Mouse (Mus musculus): ENCODE data around the gene Ppt2. TPM values are rescaled to one million over a fixed set of nuclear protein-coding genes. Genes with fewer than 3 reads are reported as not detected.
A peak's percentile ranks its signal among the peaks of the same experiment; 100 is the strongest.

The Ppt2 gene
- total and polyA plus RNA-seq, 3 experiments, result 5.5 to 35.1 (median 17.1) TPM

DNA sequence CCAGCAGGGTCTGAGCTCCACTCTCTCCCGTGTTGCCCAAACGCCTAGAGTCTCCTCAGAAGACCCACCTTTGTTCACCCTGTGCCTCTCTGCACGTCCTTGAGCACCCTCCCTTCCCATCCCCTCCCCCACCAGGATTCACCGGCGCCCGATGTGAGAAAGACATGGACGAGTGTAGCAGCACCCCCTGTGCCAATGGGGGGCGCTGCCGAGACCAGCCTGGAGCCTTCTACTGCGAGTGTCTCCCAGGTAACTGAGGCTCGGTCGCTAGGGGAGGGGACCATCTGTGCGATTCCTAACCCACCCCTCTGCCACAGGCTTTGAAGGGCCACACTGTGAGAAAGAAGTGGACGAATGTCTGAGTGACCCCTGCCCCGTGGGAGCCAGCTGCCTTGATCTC lies 55.9 kb downstream of the Ppt2 start:
- TF ChIP-seq CTCF (IDR thresholded peaks at IDR 0.05; ENCODE audit: low read depth, low read length) (no peak), GATA2 (IDR thresholded peaks at IDR 0.05; ENCODE audit: borderline replicate concordance, low read depth, low read length) (no peak), GATA1 (IDR thresholded peaks at IDR 0.05; ENCODE audit: borderline replicate concordance, low read length) (no peak), TAL1 (conservative IDR thresholded peaks at IDR 0.05; ENCODE audit: low read depth, low read length) (no peak), POLR2AphosphoS5 (IDR thresholded peaks at IDR 0.05; ENCODE audit: insufficient replicate concordance, low read depth, low read length) (no peak)
- H3K27me3 ChIP-seq (ENCODE audit: insufficient read depth, low read length), result peaks cover 60% of the 10 kb centered on the region
- no peaks in the 10 kb centered on the region for H3K36me3 ChIP-seq (replicated peaks)
- H3K9me3 ChIP-seq (replicated peaks), result no peaks in the 10 kb centered on the region
- ATAC-seq (ENCODE audit: extremely low read depth, insufficient number of reproducible peaks, low FRiP score, poor library complexity, severe bottlenecking) (no peak), DNase-seq (ENCODE audit: low spot score) (no peak)
- peaks cover 26% of the 10 kb centered on the region for H3K4me1 ChIP-seq (ENCODE audit: insufficient read depth, low read depth, low read length)
- no peak overlapping the region for H3K4me3 ChIP-seq (ENCODE audit: low read depth, low read length)

DNA sequence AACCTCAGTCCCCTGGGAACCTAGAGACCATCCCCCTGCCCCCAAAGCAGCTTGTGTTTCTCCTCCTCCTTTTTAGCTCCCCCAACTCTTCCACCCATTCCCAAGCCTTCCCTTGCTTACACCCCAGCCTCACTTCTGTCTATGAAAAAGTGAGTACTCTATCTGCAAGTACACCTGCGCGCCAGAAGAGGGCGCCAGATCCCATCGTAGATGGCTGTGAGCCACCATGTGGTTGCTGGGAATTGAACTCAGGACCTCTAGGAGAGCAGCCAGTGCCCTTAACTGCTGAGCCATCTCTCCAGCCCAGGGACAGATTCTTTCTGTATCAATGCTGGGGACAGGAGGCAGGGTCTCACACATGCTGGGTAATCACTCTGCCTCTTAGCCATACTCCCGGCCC lies 56.4 kb downstream of the Ppt2 start:
- Histone ChIP-seq H3K27me3 (ENCODE audit: insufficient read depth, low read length) (peaks cover 61% of the 10 kb centered on the region), H3K9me3 (replicated peaks) (no peaks in the 10 kb centered on the region), H3K4me3 (ENCODE audit: low read depth, low read length) (no peak overlapping the region), H3K4me1 (ENCODE audit: insufficient read depth, low read depth, low read length) (peaks cover 26% of the 10 kb centered on the region), H3K36me3 (replicated peaks) (no peaks in the 10 kb centered on the region)
- TF ChIP-seq CTCF (IDR thresholded peaks at IDR 0.05; ENCODE audit: low read depth, low read length) (peak; percentile 69; the same call in 1 of the 2 replicates), TAL1 (conservative IDR thresholded peaks at IDR 0.05; ENCODE audit: low read depth, low read length) (no peak)
- ATAC-seq (ENCODE audit: extremely low read depth, insufficient number of reproducible peaks, low FRiP score, poor library complexity, severe bottlenecking) (no peak), DNase-seq (ENCODE audit: low spot score) (no peak)

DNA sequence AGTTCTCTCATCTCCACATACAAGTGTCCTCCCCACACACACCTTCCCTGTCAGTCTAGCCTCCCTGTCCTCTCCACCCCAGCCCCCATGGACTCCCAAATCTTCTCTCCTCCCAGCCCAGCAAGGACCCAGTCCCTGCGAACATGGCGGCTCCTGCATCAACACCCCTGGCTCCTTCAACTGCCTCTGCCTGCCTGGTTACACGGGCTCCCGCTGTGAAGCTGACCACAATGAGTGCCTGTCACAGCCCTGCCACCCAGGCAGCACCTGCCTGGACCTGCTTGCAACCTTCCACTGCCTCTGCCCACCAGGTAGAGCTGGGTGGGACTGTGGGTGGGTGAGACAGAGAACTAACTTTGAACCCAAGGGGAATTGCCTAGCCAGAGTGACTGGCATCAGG lies 58.4 kb downstream of the Ppt2 start:
- TF ChIP-seq POLR2AphosphoS5 (IDR thresholded peaks at IDR 0.05; ENCODE audit: insufficient replicate concordance, low read depth, low read length), result no peak
- TF ChIP-seq CTCF (IDR thresholded peaks at IDR 0.05; ENCODE audit: low read depth, low read length), result no peak
- no peak for TF ChIP-seq TAL1 (conservative IDR thresholded peaks at IDR 0.05; ENCODE audit: low read depth, low read length)
- TF ChIP-seq GATA1 (IDR thresholded peaks at IDR 0.05; ENCODE audit: borderline replicate concordance, low read length), result no peak
- TF ChIP-seq GATA2 (IDR thresholded peaks at IDR 0.05; ENCODE audit: borderline replicate concordance, low read depth, low read length), result no peak
- Histone ChIP-seq H3K9me3 (replicated peaks) (no peaks in the 10 kb centered on the region), H3K4me3 (ENCODE audit: low read depth, low read length) (no peak overlapping the region), H3K4me1 (ENCODE audit: insufficient read depth, low read depth, low read length) (peaks cover 20% of the 10 kb centered on the region), H3K27me3 (ENCODE audit: insufficient read depth, low read length) (peaks cover 64% of the 10 kb centered on the region), H3K36me3 (replicated peaks) (no peaks in the 10 kb centered on the region)
- no peak for ATAC-seq (ENCODE audit: extremely low read depth, insufficient number of reproducible peaks, low FRiP score, poor library complexity, severe bottlenecking)
- no peak for DNase-seq (ENCODE audit: low spot score)

DNA sequence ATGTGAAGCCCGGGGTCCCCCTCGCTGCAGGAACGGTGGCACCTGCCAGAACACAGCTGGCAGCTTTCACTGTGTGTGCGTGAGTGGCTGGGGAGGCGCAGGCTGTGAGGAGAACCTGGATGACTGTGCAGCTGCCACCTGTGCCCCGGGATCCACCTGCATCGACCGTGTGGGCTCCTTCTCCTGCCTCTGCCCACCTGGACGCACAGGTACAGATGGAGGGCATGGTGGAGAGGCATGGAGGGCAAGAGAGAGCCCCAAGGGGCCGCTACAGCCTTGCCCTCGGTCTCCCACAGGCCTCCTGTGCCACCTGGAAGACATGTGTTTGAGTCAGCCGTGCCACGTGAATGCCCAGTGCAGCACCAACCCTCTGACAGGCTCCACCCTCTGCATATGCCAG lies 59.9 kb downstream of the Ppt2 start:
- Histone ChIP-seq H3K36me3 (replicated peaks) (no peaks in the 10 kb centered on the region), H3K4me1 (ENCODE audit: insufficient read depth, low read depth, low read length) (peaks cover 22% of the 10 kb centered on the region), H3K4me3 (ENCODE audit: low read depth, low read length) (no peak overlapping the region), H3K9me3 (replicated peaks) (no peaks in the 10 kb centered on the region), H3K27me3 (ENCODE audit: insufficient read depth, low read length) (peaks cover 63% of the 10 kb centered on the region)
- ATAC-seq (ENCODE audit: extremely low read depth, insufficient number of reproducible peaks, low FRiP score, poor library complexity, severe bottlenecking), result no peak
- DNase-seq (ENCODE audit: low spot score), result no peak
- no peak for TF ChIP-seq POLR2AphosphoS5 (IDR thresholded peaks at IDR 0.05; ENCODE audit: insufficient replicate concordance, low read depth, low read length)
- no peak for TF ChIP-seq TAL1 (conservative IDR thresholded peaks at IDR 0.05; ENCODE audit: low read depth, low read length)
- TF ChIP-seq GATA2 (IDR thresholded peaks at IDR 0.05; ENCODE audit: borderline replicate concordance, low read depth, low read length), result no peak
- TF ChIP-seq CTCF (IDR thresholded peaks at IDR 0.05; ENCODE audit: low read depth, low read length), result no peak
- no peak for TF ChIP-seq GATA1 (IDR thresholded peaks at IDR 0.05; ENCODE audit: borderline replicate concordance, low read length)

DNA sequence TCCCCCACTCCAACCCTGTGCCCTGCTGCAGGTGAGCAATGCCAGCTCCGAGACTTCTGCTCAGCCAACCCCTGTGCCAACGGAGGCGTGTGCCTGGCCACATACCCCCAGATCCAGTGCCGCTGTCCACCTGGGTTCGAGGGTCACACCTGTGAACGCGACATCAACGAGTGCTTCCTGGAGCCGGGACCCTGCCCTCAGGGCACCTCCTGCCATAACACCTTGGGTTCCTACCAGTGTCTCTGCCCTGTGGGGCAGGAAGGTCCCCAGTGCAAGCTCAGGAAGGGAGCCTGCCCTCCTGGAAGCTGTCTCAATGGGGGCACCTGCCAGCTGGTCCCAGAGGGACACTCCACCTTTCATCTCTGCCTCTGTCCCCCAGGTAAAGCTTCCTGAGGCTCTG lies 61.0 kb downstream of the Ppt2 start:
- Histone ChIP-seq H3K36me3 (replicated peaks) (no peaks in the 10 kb centered on the region), H3K9me3 (replicated peaks) (no peaks in the 10 kb centered on the region), H3K4me3 (ENCODE audit: low read depth, low read length) (no peak overlapping the region), H3K27me3 (ENCODE audit: insufficient read depth, low read length) (peaks cover 58% of the 10 kb centered on the region), H3K4me1 (ENCODE audit: insufficient read depth, low read depth, low read length) (peaks cover 16% of the 10 kb centered on the region)
- DNase-seq (ENCODE audit: low spot score), result no peak
- no peak for ATAC-seq (ENCODE audit: extremely low read depth, insufficient number of reproducible peaks, low FRiP score, poor library complexity, severe bottlenecking)
- TF ChIP-seq GATA2 (IDR thresholded peaks at IDR 0.05; ENCODE audit: borderline replicate concordance, low read depth, low read length) (no peak), CTCF (IDR thresholded peaks at IDR 0.05; ENCODE audit: low read depth, low read length) (no peak), GATA1 (IDR thresholded peaks at IDR 0.05; ENCODE audit: borderline replicate concordance, low read length) (no peak), POLR2AphosphoS5 (IDR thresholded peaks at IDR 0.05; ENCODE audit: insufficient replicate concordance, low read depth, low read length) (no peak), TAL1 (conservative IDR thresholded peaks at IDR 0.05; ENCODE audit: low read depth, low read length) (no peak)

Other genes starting within 250 kb of the Ppt2 start
Only the 20 nearest of the 21 such genes appear.
- not detected in 2 replicates for gene BC051142, start 229.7 kb downstream of the Ppt2 start, total RNA-seq (2014; fragmentation: Nextera tagmentation)
- 0.05 and 0.17 TPM in 2 replicates for gene BC051142, start 229.7 kb downstream of the Ppt2 start, total RNA-seq (2017)
- not detected in 2 replicates for gene BC051142, start 229.7 kb downstream of the Ppt2 start, polyA plus RNA-seq (2012)
- not detected in 2 replicates for gene Btnl4, start 151.2 kb downstream of the Ppt2 start, total RNA-seq (2014; fragmentation: Nextera tagmentation)
- 0.22 TPM in 1 of 2 replicates, not detected in the other for gene Btnl4, start 151.2 kb downstream of the Ppt2 start, total RNA-seq (2017)
- not detected in 2 replicates for gene Btnl4, start 151.2 kb downstream of the Ppt2 start, polyA plus RNA-seq (2012)
- not detected in 2 replicates for gene Btnl6, start 111.2 kb downstream of the Ppt2 start, total RNA-seq (2014; fragmentation: Nextera tagmentation)
- gene Btnl6, start 111.2 kb downstream of the Ppt2 start, total RNA-seq (2017), result 0.11 TPM in 1 of 2 replicates, not detected in the other
- gene Btnl6, start 111.2 kb downstream of the Ppt2 start, polyA plus RNA-seq (2012), result not detected in 2 replicates
- 0.19 and 0.60 TPM in 2 replicates for gene Notch4, start 64.2 kb downstream of the Ppt2 start, total RNA-seq (2014; fragmentation: Nextera tagmentation)
- gene Notch4, start 64.2 kb downstream of the Ppt2 start, total RNA-seq (2017), result 0.52 and 0.60 TPM in 2 replicates
- gene Notch4, start 64.2 kb downstream of the Ppt2 start, polyA plus RNA-seq (2012), result 0.34 and 0.88 TPM in 2 replicates
- gene Gpsm3, start 38.7 kb downstream of the Ppt2 start, total RNA-seq (2014; fragmentation: Nextera tagmentation), result 86.3 and 99.5 TPM in 2 replicates
- 33.7 and 43.2 TPM in 2 replicates for gene Gpsm3, start 38.7 kb downstream of the Ppt2 start, total RNA-seq (2017)
- 399 and 473 TPM in 2 replicates for gene Gpsm3, start 38.7 kb downstream of the Ppt2 start, polyA plus RNA-seq (2012)
- gene Pbx2, start 37.2 kb downstream of the Ppt2 start, total RNA-seq (2014; fragmentation: Nextera tagmentation), result 35.8 and 44.2 TPM in 2 replicates
- gene Pbx2, start 37.2 kb downstream of the Ppt2 start, total RNA-seq (2017), result 25.1 and 39.6 TPM in 2 replicates
- gene Pbx2, start 37.2 kb downstream of the Ppt2 start, polyA plus RNA-seq (2012), result 137 and 138 TPM in 2 replicates
- 1.9 and 2.2 TPM in 2 replicates for gene Ager, start 30.6 kb downstream of the Ppt2 start, total RNA-seq (2014; fragmentation: Nextera tagmentation)
- gene Ager, start 30.6 kb downstream of the Ppt2 start, total RNA-seq (2017), result 2.1 TPM in 2 replicates
- gene Ager, start 30.6 kb downstream of the Ppt2 start, polyA plus RNA-seq (2012), result 5.7 and 6.5 TPM in 2 replicates
- 92.0 and 103 TPM in 2 replicates for gene Rnf5, start 24.8 kb downstream of the Ppt2 start, total RNA-seq (2014; fragmentation: Nextera tagmentation)
- 17.4 and 17.7 TPM in 2 replicates for gene Rnf5, start 24.8 kb downstream of the Ppt2 start, total RNA-seq (2017)
- gene Rnf5, start 24.8 kb downstream of the Ppt2 start, polyA plus RNA-seq (2012), result 63.3 and 70.8 TPM in 2 replicates
- 96.3 and 96.4 TPM in 2 replicates for gene Agpat1, start 24.2 kb downstream of the Ppt2 start, total RNA-seq (2014; fragmentation: Nextera tagmentation)
- 24.7 and 25.8 TPM in 2 replicates for gene Agpat1, start 24.2 kb downstream of the Ppt2 start, total RNA-seq (2017)
- 163 and 165 TPM in 2 replicates for gene Agpat1, start 24.2 kb downstream of the Ppt2 start, polyA plus RNA-seq (2012)
- 1.5 TPM in 1 of 2 replicates, not detected in the other for gene Egfl8, start 12.5 kb downstream of the Ppt2 start, total RNA-seq (2014; fragmentation: Nextera tagmentation)
- gene Egfl8, start 12.5 kb downstream of the Ppt2 start, total RNA-seq (2017), result 0.29 and 0.93 TPM in 2 replicates
- 0.80 and 1.1 TPM in 2 replicates for gene Egfl8, start 12.5 kb downstream of the Ppt2 start, polyA plus RNA-seq (2012)
- gene Prrt1, start 1.0 kb upstream of the Ppt2 start, total RNA-seq (2014; fragmentation: Nextera tagmentation), result not detected in 2 replicates
- gene Prrt1, start 1.0 kb upstream of the Ppt2 start, total RNA-seq (2017), result not detected in 2 replicates
- not detected in 2 replicates for gene Prrt1, start 1.0 kb upstream of the Ppt2 start, polyA plus RNA-seq (2012)
- gene Fkbpl, start 16.3 kb upstream of the Ppt2 start, total RNA-seq (2014; fragmentation: Nextera tagmentation), result 1.6 and 4.7 TPM in 2 replicates
- 11.9 and 22.1 TPM in 2 replicates for gene Fkbpl, start 16.3 kb upstream of the Ppt2 start, total RNA-seq (2017)
- 6.5 and 7.8 TPM in 2 replicates for gene Fkbpl, start 16.3 kb upstream of the Ppt2 start, polyA plus RNA-seq (2012)
- gene Atf6b, start 18.6 kb upstream of the Ppt2 start, total RNA-seq (2014; fragmentation: Nextera tagmentation), result 20.5 and 23.0 TPM in 2 replicates
- 7.8 and 9.2 TPM in 2 replicates for gene Atf6b, start 18.6 kb upstream of the Ppt2 start, total RNA-seq (2017)
- gene Atf6b, start 18.6 kb upstream of the Ppt2 start, polyA plus RNA-seq (2012), result 89.0 and 103 TPM in 2 replicates
- 0.08 TPM in 1 of 2 replicates, not detected in the other for gene Tnxb, start 42.0 kb upstream of the Ppt2 start, total RNA-seq (2014; fragmentation: Nextera tagmentation)
- gene Tnxb, start 42.0 kb upstream of the Ppt2 start, total RNA-seq (2017), result under 0.01 and 0.06 TPM in 2 replicates
- gene Tnxb, start 42.0 kb upstream of the Ppt2 start, polyA plus RNA-seq (2012), result not detected in 2 replicates
- not detected in 2 replicates for gene C4b, start 115.4 kb upstream of the Ppt2 start, total RNA-seq (2014; fragmentation: Nextera tagmentation)
- gene C4b, start 115.4 kb upstream of the Ppt2 start, total RNA-seq (2017), result 0.33 TPM in 1 of 2 replicates, not detected in the other
- not detected in 2 replicates for gene C4b, start 115.4 kb upstream of the Ppt2 start, polyA plus RNA-seq (2012)
- gene Cyp21a1, start 176.1 kb upstream of the Ppt2 start, total RNA-seq (2014; fragmentation: Nextera tagmentation), result not detected in 2 replicates
- gene Cyp21a1, start 176.1 kb upstream of the Ppt2 start, total RNA-seq (2017), result not detected in 2 replicates
- gene Cyp21a1, start 176.1 kb upstream of the Ppt2 start, polyA plus RNA-seq (2012), result not detected in 2 replicates
- 16.6 and 33.4 TPM in 2 replicates for gene Stk19, start 208.4 kb upstream of the Ppt2 start, total RNA-seq (2014; fragmentation: Nextera tagmentation)
- gene Stk19, start 208.4 kb upstream of the Ppt2 start, total RNA-seq (2017), result 19.6 and 23.1 TPM in 2 replicates
- 47.6 and 50.2 TPM in 2 replicates for gene Stk19, start 208.4 kb upstream of the Ppt2 start, polyA plus RNA-seq (2012)
- gene Dxo, start 208.5 kb upstream of the Ppt2 start, total RNA-seq (2014; fragmentation: Nextera tagmentation), result 25.4 and 27.7 TPM in 2 replicates
- gene Dxo, start 208.5 kb upstream of the Ppt2 start, total RNA-seq (2017), result 18.2 and 22.7 TPM in 2 replicates
- gene Dxo, start 208.5 kb upstream of the Ppt2 start, polyA plus RNA-seq (2012), result 58.7 and 70.5 TPM in 2 replicates
- gene Skiv2l, start 221.7 kb upstream of the Ppt2 start, total RNA-seq (2014; fragmentation: Nextera tagmentation), result 25.8 and 37.9 TPM in 2 replicates
- gene Skiv2l, start 221.7 kb upstream of the Ppt2 start, total RNA-seq (2017), result 43.6 and 45.3 TPM in 2 replicates
- gene Skiv2l, start 221.7 kb upstream of the Ppt2 start, polyA plus RNA-seq (2012), result 48.8 and 54.7 TPM in 2 replicates
- gene Nelfe, start 221.9 kb upstream of the Ppt2 start, total RNA-seq (2014; fragmentation: Nextera tagmentation), result 66.0 and 86.9 TPM in 2 replicates
- gene Nelfe, start 221.9 kb upstream of the Ppt2 start, total RNA-seq (2017), result 36.9 and 40.4 TPM in 2 replicates
- 278 and 284 TPM in 2 replicates for gene Nelfe, start 221.9 kb upstream of the Ppt2 start, polyA plus RNA-seq (2012)